Mouse (Mus musculus): ENCODE results near the gene Ano2.

The Ano2 gene

GRCm38 (mm10) chr6:125894340-125894739, 204.1 kb downstream of the Ano2 start:
- DNase-seq (ENCODE audit: low read depth, low spot score) = no peak

DNA sequence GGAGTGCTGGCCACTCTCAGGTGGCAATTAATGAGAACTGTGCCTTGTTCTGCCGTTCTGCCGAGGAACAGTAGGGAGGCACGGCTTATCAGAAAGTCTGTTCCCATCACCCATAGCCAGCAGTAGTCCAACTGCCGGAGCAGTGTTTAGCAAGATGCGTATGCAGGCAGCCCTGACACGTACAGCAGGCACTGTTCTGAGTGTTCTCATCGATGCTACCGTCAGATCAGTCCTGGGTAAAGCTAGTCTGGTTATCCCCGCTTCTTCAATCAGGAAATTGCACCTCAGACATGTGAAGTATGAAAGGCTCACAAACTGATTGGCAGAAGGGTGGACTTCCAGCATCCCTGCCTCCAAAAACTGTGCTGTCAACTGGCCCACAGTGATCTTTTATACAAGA, 224.2 kb downstream of the Ano2 start:
- DNase-seq (ENCODE audit: low read depth, low spot score) = no peak

- DNase-seq (ENCODE audit: low read depth, low spot score) = no peak
Measured at GRCm38 (mm10) chr6:125922746-125923145, 232.5 kb downstream of the Ano2 start.

DNA sequence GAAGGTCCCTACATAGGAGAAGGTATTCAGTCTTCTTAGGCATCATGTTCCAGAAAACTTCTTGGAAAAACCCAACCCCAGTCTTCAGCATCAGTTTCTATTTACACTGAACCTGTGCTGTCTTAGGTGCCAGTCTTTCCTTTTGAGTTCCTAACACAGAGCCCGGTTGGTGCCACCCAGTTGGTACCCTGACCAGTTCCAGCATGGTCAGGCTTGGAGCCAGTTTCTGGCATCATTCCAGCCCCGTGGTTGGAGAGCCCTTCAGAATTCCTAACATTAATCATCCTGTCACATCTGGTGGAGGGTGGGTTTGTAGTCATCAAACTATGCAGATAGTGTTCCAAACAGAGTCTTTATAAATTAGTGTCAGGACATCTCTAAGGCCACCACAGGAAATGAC, 234.8 kb downstream of the Ano2 start:
- no peak for DNase-seq (ENCODE audit: low read depth, low spot score)

DNA sequence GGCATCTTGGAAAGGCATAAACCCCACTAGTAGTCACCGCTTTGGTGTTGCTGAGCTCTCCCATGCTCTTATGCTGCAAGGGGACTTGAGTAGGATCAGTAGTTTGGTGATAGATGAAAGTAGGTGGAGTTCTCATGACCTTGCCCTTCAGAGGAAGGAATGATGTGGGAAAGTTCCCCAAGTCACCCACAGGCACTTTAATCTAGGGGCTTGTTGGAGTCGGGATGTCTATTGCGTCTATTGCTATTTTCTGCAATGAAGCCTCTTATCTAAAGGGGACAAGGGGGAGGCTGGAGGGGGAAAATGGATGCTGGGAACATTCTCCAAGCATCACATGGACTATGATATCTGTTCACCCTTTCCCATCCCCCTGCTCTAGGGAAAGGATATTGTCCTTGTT, 235.6 kb downstream of the Ano2 start:
- no peak for DNase-seq (ENCODE audit: low read depth, low spot score)

DNA sequence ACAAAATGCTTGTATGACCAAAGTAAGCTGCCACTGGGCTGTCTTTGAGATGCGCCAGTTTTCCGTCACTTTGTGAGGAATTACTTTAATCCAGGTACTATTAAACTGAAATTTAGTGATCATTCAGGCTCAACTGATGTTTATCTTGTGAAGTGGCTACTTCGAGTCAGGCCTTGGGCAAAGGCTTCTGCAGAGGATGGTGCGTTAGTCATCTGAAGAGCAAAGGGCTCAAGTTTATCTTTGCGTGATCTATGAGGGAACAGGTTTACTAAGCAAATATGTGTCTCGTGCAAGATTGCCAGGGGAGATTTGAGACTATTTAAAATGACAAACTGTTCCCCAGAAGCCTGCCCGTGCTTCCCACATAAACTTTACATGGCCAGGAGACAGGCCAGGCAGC, 241.7 kb downstream of the Ano2 start:
- DNase-seq (ENCODE audit: low read depth, low spot score) = no peak

GRCm38 (mm10) chr6:125954965-125955364, 264.7 kb downstream of the Ano2 start:
- peak; percentile 52 for DNase-seq (ENCODE audit: low read depth, low spot score)

- no peak for DNase-seq (ENCODE audit: low read depth, low spot score)
Measured at GRCm38 (mm10) chr6:125973551-125973950, 283.3 kb downstream of the Ano2 start.

DNA sequence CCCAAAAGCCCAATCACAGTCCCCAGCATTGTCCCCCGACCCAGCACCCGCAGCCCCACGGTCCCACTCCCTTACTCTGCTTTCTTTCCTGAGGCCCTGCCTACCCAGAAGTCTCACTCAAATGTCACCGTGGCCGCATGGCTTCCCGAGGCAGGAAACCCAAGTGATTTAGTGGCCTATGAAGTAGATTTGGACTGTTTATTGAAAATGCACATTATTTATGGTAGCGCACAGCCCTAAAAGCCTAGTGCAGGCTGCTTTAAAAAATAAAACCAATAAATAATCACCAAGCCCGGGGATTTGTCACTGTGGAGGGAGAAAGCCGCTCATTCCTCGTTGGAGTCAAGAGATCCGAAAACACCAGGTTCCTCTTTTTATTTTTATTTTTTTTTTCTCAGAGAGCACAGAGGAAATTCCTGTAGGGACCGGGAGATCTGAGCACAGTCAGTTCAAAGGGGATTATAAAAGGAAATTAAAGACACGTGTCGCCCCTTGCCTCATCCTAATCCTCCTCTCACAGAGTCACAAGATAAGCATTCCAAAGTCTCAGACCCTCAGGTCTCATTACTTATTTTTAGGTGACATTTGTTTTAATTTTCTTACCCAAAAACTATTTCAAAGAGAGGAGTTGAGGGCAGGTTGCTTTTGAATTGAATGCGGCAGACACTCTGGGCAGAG, 285.7 kb downstream of the Ano2 start:
- no peak for DNase-seq (ENCODE audit: low read depth, low spot score)

GRCm38 (mm10) chr6:125979601-125980000, 289.4 kb downstream of the Ano2 start:
- DNase-seq (ENCODE audit: low read depth, low spot score) = no peak

DNA sequence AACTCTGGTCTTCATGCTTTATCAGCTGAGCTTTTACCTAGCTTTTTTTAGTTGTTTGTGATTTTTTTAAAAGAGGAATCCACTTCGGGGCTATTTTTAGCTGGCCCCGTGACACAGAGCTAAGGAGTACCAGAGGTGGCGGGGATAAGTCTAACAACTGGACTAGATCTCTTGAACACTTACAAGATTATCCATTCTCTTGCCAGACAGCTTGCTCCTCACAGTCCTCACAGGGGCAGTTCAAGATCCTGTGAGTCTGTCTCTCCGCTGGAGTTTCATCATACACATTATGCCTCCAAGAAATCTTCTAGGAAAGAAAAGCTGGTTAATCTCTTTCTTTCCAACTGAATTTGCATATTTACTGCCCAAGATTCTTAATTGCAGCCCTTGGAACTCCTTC, 293.8 kb downstream of the Ano2 start:
- no peak for DNase-seq (ENCODE audit: low read depth, low spot score)

DNA sequence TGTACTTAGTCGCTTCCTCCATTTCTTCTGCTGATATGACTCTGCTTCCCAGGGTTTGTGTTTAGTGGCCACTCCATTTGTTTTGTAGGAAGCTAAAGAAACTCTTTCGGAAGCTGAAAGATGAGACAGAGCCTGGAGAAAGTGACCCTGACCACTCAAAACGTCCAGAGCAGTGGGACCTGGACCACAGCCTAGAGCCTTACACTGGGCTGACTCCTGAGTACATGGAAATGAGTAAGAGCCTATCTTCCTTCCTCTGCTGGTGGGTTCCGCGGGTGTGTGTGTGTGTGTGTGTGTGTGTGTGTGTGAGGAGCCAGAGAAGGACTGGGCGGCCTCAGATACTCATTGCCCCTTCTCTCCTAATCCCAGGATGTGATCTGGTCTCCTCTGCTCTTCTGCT, 302.5 kb downstream of the Ano2 start:
- no peak for DNase-seq (ENCODE audit: low read depth, low spot score)

DNA sequence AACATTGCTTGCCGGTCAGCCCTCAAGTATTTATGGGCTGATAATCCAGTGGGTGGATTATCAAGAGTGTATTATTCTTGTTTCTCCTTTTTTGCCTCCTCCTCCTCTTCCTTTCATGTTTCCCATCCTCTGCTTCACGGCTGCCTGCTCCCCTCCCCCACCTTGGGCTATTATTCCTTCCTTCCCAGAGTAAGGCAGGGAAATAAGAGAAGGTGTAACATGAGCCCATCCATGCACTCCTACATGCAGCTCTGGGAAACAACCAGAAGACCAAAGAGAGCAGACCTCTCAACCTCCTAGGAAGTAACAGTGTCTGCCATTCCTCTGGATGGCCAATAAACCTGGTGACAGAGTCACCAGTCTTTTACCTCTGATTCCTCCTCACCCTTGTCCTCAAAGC, 311.6 kb downstream of the Ano2 start:
- peak; percentile 35 for DNase-seq (ENCODE audit: low read depth, low spot score)

DNA sequence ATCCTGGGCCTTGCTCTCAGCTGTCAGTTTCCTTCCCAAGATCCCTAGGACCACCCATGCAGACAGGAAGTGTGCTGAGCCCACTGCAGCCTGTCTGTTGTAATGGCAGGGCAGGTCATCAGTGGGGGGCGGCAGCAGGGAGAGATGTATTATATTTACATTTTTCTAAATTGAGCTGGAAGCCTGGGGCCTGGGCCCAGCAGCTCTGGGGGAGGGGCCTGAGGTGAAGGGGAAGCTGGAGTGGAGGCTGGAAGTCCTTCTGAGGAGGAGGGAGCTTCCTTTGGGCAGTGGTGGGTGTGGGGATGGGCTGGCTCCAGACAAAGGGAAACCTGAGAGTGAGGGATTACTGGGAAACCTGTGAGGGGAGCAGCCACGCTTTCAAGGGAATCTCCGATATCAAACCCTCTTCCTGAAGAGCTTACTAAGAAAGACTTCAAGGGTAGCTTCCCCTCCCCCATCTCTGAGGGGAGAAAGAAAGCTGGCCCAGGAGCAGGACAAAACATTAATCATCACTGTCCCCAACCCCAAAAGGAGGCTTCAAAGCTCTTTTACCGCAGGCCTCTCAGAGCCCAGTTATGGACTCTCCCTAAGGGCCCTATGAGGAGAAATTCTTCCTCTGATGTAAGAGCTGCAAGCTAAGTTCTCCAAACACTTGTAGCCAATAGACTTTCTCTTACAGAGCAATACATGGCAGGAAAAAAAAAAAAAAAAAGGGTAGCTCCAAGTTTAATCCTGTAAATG, 313.0 kb downstream of the Ano2 start:
- peak; percentile 61 for DNase-seq (ENCODE audit: low read depth, low spot score)

DNA sequence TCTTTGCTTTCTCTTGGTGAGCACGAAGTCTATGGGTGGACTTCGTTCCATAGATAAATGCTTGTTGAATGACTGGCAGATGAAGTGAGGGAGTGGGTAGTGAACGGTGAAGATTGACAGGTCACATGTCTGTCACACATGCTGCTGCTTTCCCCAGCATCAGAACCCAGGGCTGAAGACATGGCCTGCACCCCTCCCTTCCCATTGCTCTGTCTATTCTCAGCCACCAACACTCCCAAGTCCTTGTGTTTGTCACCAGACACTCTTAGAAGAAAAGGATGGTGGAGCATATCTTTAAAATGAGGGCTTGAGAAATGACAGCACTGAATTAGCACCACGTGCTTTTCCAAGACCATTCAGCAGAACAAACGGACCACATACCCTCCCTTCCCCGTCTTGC, 316.4 kb downstream of the Ano2 start:
- DNase-seq (ENCODE audit: low read depth, low spot score) = no peak

DNA sequence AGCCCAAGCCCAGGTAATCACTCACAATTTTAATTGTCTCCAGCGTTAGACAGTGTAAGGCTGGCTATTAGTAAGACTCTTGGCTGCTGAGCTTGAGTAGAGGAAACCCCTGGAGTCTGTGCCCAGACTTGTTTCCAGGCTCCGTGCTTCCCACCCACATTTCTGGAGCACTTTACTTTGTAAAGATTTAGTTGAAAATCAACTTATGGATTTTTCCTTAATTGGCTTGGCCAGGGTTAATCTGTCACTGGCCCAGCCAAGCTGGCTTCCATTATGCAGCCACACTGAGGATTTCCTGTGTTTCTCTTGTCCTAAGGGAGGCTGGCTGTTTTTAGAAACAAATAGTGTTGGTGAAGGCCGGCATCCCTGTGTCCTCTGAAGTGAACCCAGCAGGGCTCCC, 318.9 kb downstream of the Ano2 start:
- no peak for DNase-seq (ENCODE audit: low read depth, low spot score)

GRCm38 (mm10) chr6:126016991-126017390, 326.8 kb downstream of the Ano2 start:
- no peak for DNase-seq (ENCODE audit: low read depth, low spot score)

- DNase-seq (ENCODE audit: low read depth, low spot score) = no peak
Measured at GRCm38 (mm10) chr6:126018411-126018810, 328.2 kb downstream of the Ano2 start.

DNA sequence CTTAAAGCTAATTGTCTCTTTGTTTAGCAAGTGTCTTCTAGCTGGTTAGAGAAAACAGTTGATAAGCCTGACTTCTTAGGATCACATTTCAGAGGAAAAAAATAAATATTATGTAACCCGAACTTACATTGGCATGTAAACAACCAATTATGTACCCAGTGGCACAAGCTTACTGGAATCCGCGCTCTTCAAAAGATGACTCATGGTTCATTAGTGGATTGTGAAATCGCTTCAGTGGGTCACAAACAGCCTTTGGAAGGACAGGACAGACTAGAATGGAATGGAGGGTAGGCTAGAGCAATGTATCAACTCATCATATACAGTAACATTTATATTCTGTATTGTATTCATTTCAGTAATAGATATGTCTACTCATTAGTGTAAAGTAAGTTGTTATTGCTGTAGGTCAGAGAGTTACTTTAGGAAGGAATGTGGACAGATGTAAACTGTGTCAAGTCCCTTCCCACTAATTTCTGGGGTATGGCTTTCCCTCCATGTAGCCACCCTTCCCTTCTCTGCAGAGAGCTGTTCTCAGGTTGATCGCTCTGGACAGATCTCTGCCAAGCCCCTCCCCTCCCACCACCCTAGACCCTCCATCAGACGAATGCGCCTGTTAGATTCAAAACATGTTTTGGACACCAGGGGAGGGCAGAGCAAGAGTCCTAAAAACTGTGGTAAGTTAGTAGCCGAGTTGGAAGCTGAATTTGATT, 343.6 kb downstream of the Ano2 start:
- DNase-seq (ENCODE audit: low read depth, low spot score) = no peak

DNA sequence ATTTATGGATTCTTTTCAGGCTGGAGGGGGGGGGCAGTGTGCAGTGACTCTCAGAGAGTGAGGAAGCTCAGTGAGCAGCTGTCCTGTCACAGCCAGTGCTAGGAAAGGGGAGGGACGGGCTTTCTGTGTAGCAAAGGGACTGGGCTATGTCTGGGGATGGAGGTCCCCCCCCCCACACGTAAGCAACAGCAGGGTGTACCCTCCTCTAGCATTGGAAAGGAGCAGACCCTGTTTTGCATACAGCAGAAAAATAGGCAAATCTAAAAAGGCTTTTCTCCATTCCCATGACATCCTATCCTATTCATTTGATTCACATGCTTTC, 344.1 kb downstream of the Ano2 start:
- no peak for DNase-seq (ENCODE audit: low read depth, low spot score)

DNA sequence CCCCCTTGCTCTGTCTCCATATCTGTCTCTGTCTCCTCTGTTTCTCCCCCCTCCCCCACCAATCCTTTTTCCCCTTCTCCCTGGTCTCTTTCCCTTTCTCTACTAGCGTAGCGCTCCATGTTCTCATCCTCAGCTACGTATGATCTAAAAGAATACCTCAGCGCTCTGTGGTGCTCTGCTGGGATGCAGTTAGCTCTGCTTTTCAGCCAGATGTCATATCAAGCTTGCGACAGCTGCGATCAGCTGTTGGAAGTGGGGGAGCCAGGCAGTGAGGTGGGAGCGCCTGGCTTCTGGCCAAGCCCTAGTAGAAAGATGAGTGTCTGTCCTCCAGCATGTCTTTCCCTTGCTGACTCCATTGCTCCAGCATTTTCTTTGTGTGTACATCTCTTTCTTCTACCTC, 344.5 kb downstream of the Ano2 start:
- DNase-seq (ENCODE audit: low read depth, low spot score) = no peak

- no peak for DNase-seq (ENCODE audit: low read depth, low spot score)
Measured at GRCm38 (mm10) chr6:126035621-126036020, 345.4 kb downstream of the Ano2 start.

DNA sequence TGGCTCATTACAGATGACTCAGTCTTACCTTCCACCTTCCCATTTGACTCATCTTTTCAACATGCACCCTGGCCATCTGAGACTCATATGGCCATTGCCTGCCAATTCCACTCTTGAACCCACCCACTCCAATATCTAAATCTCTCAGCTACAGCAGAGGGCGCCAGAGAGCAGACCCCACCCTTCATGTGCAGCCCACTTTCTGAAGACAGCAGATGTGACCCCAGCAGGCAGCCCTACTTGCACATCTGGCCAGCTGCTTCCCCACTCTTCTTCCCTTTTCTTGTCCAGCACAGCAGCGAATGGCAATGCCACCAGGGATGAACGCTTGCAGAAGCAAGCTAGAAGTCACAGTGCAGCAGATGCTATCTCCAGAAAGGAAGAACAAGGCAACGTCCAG, 355.7 kb downstream of the Ano2 start:
- peak; percentile 19 for DNase-seq (ENCODE audit: low read depth, low spot score)

Data from embryo, embryonic 11.5 days (tissue).